Mouse (Mus musculus): ENCODE measurements around the gene Lix1l.
"Not testable (repeated sequence)": the region's sequence is repeated elsewhere in the genome, so short reads cannot be mapped to it uniquely, and the experiment has no call there.

Gene Lix1l

GRCm38 (mm10) chr3:96590657-96591056, 10.3 kb upstream of the Lix1l start:
- DNase-seq: no peak

GRCm38 (mm10) chr3:96593374-96593773, 7.6 kb upstream of the Lix1l start:
- peak; percentile 53 for DNase-seq

GRCm38 (mm10) chr3:96593790-96594560, 7.0 kb upstream of the Lix1l start, which contains the start of gene Polr3gl:
Gene Polr3gl (minus strand): TSS chr3:96594181.
- DNase-seq: peak; percentile 97

- DNase-seq: no peak
Observed at GRCm38 (mm10) chr3:96594851-96595250, 6.1 kb upstream of the Lix1l start.

- DNase-seq: no peak
Observed at GRCm38 (mm10) chr3:96595661-96596060, 5.3 kb upstream of the Lix1l start.

- DNase-seq: peak; percentile 61
Observed at GRCm38 (mm10) chr3:96596228-96596707, 4.7 kb upstream of the Lix1l start, which contains the start of gene Ankrd34a. Gene Ankrd34a (plus strand): TSS chr3:96596636.

GRCm38 (mm10) chr3:96596855-96597254, 4.1 kb upstream of the Lix1l start:
- DNase-seq: no peak

GRCm38 (mm10) chr3:96597435-96597891, 3.5 kb upstream of the Lix1l start:
- DNase-seq: no peak

GRCm38 (mm10) chr3:96598156-96599068, 2.5 kb upstream of the Lix1l start:
- DNase-seq: peak; percentile 83

- DNase-seq: no peak
Observed at GRCm38 (mm10) chr3:96599069-96599393, 1.9 kb upstream of the Lix1l start.

- no peak for DNase-seq
Observed at GRCm38 (mm10) chr3:96599411-96599810, 1.5 kb upstream of the Lix1l start.

- DNase-seq: peak; percentile 86
Observed at GRCm38 (mm10) chr3:96601251-96601787, 370 bp downstream of the Lix1l start.

GRCm38 (mm10) chr3:96601941-96602703, 1.2 kb downstream of the Lix1l start:
- DNase-seq: peak; percentile 62

- DNase-seq: no peak
Observed at GRCm38 (mm10) chr3:96602704-96603084, 1.7 kb downstream of the Lix1l start.

GRCm38 (mm10) chr3:96603311-96603710, 2.4 kb downstream of the Lix1l start:
- DNase-seq: no peak

- not testable (repeated sequence) for DNase-seq
Observed at GRCm38 (mm10) chr3:96606007-96606406, 5.1 kb downstream of the Lix1l start.

- DNase-seq: no peak
Observed at GRCm38 (mm10) chr3:96606618-96607017, 5.7 kb downstream of the Lix1l start.

GRCm38 (mm10) chr3:96617941-96618340, 17.0 kb downstream of the Lix1l start:
- no peak for DNase-seq

GRCm38 (mm10) chr3:96623201-96623600, 22.3 kb downstream of the Lix1l start:
- DNase-seq: no peak

- peak; percentile 98 for DNase-seq
Observed at GRCm38 (mm10) chr3:96629729-96630600, 29.0 kb downstream of the Lix1l start, which contains the start of gene Rbm8a. Gene Rbm8a (plus strand): TSS chr3:96629933.

GRCm38 (mm10) chr3:96632058-96632457, 31.1 kb downstream of the Lix1l start:
- no peak for DNase-seq
